Mouse (Mus musculus): ENCODE data around the gene Usp6nl.

DNA sequence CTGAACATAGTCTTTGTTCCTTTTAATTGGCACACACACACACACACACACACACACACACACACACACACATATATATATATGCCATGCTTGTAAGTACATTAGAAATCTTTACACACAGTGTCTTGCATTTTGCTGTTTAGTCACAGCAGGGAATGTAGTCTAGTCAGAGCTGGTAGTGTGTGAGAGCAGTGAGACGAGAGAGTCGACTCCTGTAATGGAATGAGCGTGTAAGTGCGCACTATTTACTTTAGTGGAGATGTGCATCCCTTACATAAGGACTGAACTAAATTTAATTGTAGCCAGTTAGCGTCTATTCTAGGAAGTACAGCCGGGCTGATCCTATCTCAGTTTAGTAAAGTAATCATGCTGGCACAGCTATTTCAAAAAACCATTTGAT is 44.5 kb downstream of the Usp6nl start:
- TF ChIP-seq POLR2A (IDR thresholded peaks at IDR 0.05; ENCODE audit: borderline replicate concordance, extremely low read depth, insufficient read depth, insufficient read length, poor library complexity, severe bottlenecking): no peak
- TF ChIP-seq CTCF (IDR thresholded peaks at IDR 0.05; ENCODE audit: borderline replicate concordance, extremely low read depth, insufficient read depth, insufficient read length): no peak
